Mouse (Mus musculus) adrenal gland, postnatal 10 days (tissue): ENCODE measurements around the gene Rdh19. TPM values are rescaled to one million over a fixed set of nuclear protein-coding genes. Genes with fewer than 3 reads are reported as not detected.
"Not testable (repeated sequence)": the region's sequence is repeated elsewhere in the genome, so short reads cannot be mapped to it uniquely, and the experiment has no call there.

Experiments
- DNase-seq: peaks from one replicate; pipeline ENCODE4 v3.0.0; 2021; ENCODE audit warnings: mixed read lengths
- long read RNA-seq, 2 experiments: library from polyadenylated mRNA; stranded (forward); transcript quantifications; one replicate each; pipeline ENCODE4 v2.0.0; 2021
- total RNA-seq, 2 experiments: library from RNA; stranded (reverse); gene quantifications; 2 replicates each; pipeline ENCODE4 v1.2.3; 2021

Gene Rdh19
- under 1 TPM in 1 of 2 experiments, not detected in 1; 0.24 TPM for total RNA-seq
- long read RNA-seq, experiment 1 = 0 reads
- long read RNA-seq, experiment 2 = 0 reads

DNA sequence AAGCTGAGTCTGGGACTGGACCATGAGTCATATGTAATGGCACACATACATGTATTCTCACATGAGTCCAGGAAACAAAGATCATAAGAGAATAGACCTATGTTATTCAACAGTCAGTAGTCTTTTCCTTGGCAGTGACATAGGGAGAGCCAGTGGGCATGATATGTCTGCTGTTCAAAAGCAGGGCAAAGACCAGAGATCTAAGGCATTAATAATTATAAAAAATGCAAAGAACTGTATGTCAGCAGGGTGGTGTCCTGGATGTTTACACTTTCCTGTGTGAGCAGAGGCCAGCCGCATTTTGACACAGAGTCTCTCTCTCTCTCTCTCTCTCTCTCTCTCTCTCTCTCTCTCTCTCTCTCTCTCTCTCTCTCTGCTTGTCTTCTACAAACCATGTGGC is at the start of gene Rdh19:
Rdh19 (plus strand) TSS at position 301 of the 400 bp plus-strand sequence.
- no peak for DNase-seq

DNA sequence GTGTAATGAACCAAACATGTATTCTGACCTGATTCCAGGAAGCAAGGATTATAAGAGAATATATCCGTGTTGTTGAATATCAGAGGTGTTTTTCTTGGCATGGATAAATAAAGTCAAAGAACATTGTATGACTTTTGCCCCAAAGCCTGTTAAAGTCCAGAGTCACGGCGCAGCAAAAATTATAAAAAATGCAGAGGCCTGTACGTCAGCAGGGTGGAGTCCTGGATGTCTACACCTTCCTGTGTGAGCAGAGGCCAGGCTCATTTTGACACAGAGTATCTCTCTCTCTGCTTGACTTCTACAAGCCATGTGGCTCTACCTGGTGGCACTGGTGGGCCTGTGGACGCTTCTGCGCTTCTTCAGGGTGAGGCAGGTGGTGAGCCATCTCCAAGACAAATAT is 48.8 kb upstream of the Rdh19 start, which contains the start of gene Rdh16:
Rdh16 (plus strand) TSS at position 262 of the 400 bp plus-strand sequence.
- DNase-seq = no peak

- no peak for DNase-seq
These were observed 48.1 kb upstream of the Rdh19 start for GRCm38 (mm10) chr10:127801612-127802011.

DNA sequence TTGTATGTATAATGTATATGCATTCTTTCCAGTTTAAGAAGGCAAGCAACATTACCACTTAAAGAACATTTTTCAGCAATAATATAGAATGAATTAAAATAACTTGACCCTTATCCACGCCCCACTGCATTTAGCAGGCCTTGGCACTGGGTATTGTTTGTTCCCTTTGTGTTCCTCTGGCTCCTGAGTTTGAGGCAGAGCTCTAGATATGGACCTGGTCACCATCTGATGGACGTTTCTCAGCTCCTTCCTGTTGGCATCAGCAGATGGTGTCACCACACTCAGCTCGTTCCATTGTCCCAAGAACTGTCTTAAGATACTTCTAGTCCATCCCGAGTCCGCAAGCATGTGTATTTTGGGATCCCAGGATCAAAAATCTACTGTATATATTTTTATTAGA is 47.5 kb upstream of the Rdh19 start:
- no peak for DNase-seq

DNA sequence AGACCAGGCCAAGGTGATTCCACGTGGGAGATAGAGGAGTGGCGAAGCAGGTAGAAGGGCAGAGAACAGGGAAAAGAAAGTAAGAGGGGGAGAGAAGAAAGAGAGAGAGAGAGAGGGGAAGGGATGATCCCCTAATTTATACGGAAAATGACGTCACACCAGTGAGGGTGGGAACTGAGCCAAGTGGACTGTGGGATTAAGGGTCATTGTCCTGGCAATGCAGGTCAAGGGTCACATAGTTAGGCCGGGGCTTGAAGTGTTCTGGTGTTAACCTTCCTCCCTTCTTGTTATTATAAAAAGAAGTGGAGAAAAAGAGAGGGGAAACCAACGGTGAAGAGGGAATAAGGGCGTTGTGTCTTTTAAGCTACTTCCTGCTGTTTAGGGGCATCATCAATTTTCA is 45.3 kb upstream of the Rdh19 start:
- no peak for DNase-seq

DNA sequence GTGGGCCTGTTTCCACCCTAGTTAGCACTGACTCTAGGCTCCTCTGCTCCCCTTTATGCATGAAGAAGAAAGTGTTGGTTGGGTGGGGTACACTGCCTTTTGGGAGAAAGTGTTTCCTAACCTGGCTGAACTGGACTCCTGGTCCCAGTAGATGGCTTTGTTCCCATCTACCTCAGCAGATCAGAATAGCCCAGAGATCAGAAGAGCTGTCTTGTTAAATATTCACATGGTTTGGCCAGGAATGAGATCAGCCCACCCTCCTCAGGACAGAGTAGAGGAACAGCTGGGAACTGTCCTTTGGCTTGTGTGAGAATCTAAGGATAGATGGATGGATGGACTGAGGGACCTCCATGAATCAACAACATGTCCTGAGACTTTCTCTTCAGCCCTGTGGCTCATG is 33.8 kb upstream of the Rdh19 start:
- no peak for DNase-seq

GRCm38 (mm10) chr10:127817268-127817910 is 32.3 kb upstream of the Rdh19 start:
- not testable (repeated sequence) for DNase-seq

- DNase-seq = not testable (repeated sequence)
These were observed 27.9 kb upstream of the Rdh19 start for GRCm38 (mm10) chr10:127821806-127822205.

DNA sequence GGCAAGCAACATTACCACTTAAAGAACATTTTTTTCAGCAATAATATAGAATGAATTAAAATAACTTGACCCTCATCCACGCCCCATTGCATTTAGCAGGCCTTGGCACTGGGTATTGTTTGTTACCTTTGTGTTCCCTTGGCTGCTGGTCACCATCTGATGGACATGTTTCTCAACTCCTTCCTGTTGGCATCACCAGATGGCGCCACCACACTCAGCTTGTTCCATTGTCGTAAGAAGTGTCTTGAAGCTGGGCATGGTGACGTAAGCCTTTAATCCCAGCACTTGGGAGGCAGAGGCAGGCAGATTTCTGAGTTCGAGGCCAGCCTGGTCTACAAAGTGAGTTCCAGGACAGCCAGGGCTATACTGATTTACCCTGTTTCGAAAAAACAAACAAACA is 24.3 kb upstream of the Rdh19 start:
- peak; percentile 41 for DNase-seq

DNA sequence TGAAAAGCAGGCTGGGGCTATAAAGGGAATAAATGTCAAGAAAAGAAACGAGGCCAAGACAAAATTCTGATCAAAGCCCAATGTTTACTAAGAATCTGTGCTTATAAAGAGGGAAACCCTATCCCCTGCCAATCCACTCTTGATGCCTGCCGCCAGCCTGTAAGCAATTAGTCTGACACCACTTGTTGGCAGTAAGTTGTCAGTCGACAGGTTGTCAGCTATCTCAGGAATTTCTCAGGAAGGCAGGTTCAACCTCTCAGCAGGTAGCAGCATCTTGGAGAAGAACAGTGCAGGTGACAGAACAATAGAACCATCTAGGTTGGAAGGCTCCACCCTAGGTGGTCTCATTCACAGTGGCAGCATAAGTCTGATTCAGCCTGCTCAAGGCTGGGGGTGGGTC is 20.6 kb upstream of the Rdh19 start:
- DNase-seq = no peak

- DNase-seq = not testable (repeated sequence)
These were observed 15.5 kb upstream of the Rdh19 start for GRCm38 (mm10) chr10:127834186-127834585.

- DNase-seq = no peak
These were observed 14.4 kb upstream of the Rdh19 start for GRCm38 (mm10) chr10:127835292-127835691.

- peak; percentile 29 for DNase-seq
These were observed 11.9 kb upstream of the Rdh19 start for GRCm38 (mm10) chr10:127837793-127838192.

- no peak for DNase-seq
These were observed 11.2 kb upstream of the Rdh19 start for GRCm38 (mm10) chr10:127838539-127838938.

DNA sequence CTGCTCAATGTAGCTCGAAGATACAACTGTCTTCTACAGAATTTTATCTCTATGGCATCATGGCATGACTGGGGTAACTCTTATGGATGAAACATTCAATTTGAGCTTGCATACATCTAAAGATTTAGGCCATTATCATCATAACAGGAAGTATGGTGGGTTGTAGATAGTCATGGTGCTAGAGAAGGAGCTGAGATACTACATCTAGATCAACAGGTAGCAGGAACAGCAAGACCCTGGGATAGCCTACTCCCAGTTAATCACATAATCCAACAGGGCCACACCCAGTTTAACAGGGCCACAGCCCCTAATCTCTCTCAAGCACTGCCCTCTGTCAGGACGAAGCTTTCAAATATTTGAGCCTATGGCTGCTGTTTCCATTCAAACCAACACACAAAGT is 9.0 kb upstream of the Rdh19 start:
- no peak for DNase-seq

GRCm38 (mm10) chr10:127845945-127846344 is 3.8 kb upstream of the Rdh19 start:
- not testable (repeated sequence) for DNase-seq

GRCm38 (mm10) chr10:127848089-127848488 is 1.6 kb upstream of the Rdh19 start:
- no peak for DNase-seq

DNA sequence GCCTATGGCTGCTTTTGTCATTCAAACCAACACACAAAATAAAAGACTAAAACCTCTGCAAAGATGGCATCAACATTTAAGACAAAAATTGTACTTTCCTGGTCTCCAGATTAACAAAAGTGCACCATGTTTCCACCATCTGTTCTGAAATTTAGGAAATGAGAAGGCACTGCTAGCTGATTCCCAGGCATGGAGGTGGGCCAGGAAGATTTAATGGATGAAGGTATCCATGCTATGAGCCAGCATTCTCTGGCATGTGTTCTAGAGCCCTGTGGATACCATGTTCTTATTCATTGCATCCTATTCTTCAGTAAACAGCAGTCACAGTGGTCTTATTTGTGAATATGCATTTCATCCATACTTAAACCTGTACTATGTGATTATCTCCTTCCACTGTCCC is 6.6 kb downstream of the Rdh19 start:
- no peak for DNase-seq

- DNase-seq = no peak
These were observed 15.2 kb downstream of the Rdh19 start for GRCm38 (mm10) chr10:127864931-127865330.

DNA sequence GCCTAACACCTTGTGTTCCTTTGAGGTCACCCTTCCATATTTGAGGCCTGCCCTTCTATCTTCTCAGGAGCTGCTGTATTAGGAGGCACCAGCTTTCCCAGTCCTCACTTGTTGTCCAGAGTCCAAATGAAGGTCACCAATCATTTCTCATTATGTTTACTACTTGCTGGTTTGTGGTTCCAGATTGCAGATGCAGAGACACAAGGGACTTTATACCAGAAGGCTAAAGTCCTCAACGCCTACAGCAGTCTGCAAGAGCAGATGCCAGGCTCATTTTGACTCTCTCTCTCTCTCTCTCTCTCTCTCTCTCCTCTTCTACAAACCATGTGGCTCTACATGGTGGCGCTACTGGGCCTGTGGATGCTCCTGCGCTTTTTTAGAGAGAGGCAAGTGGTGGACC is 16.5 kb downstream of the Rdh19 start, which contains the start of gene Rdh16f2:
Rdh16f2 (plus strand) TSS at position 243 of the 400 bp plus-strand sequence.
- no peak for DNase-seq

DNA sequence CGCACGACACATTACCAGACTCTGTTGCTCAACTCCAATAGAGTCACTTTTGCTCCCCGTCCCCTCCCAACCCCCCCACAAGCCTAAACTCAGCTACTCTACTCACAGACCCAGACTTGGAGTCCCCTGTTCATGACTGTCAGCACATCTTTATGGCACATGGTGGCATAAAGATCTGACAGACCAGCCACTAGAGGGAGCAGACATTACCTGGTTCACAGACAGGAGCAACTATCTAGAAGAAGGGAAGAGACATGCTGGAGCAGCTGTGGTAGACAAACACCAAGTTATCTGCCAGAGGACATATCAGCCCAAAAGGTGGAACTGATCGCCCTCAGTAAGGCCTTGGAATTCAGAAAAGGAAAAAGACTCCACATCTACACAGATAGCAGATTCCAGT is 22.8 kb downstream of the Rdh19 start:
- no peak for DNase-seq

- no peak for DNase-seq
These were observed 28.0 kb downstream of the Rdh19 start for GRCm38 (mm10) chr10:127877681-127878080.

- DNase-seq = no peak
These were observed 28.7 kb downstream of the Rdh19 start for GRCm38 (mm10) chr10:127878262-127879057.
